Mouse (Mus musculus): ENCODE measurements at regions not wholly inside any gene's neighbourhood (a gene's known extent, or its start where the extent isn't known, plus 50 kb on each side); places are given as distances from the start of the nearest gene placed in this dataset.

DNA sequence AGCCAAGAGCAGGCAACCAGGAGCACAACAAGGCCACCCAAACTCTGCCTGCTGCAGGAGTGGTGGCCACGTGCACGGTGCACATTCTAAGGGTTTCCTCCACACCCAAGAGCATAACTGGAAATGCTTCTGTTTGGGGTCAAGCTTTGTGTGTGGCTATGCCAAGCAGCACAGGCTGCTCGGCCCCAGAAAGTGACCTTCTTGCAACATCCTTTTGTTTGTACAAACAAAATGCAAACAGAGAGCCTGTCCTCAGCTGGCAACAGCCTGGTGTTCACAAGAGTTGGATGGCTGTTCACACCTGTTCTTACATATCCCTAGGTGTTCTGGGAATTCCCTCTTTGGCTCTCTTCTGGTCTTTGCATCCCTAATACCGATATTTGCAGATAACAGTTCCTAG, 126.8 kb upstream of the Tle4 start:
- 82% methylated on average over 4 of the region's 4 CpGs for WGBS
- TF ChIP-seq CTCF (IDR thresholded peaks at IDR 0.05; ENCODE audit: low read depth), result no peak

GRCm38 (mm10) chr19:14705791-14706190, 107.9 kb upstream of the Tle4 start:
- H3K9me3 ChIP-seq (ENCODE audit: low read length), result no peaks in the 10 kb centered on the region
- no peak overlapping the region for H3K9ac ChIP-seq
- H3K36me3 ChIP-seq (ENCODE audit: insufficient read depth), result no peaks in the 10 kb centered on the region
- TF ChIP-seq CTCF (IDR thresholded peaks at IDR 0.05; ENCODE audit: low read depth), result no peak
- DNase-seq, result no peak
- 97% methylated on average over 2 of the region's 2 CpGs for WGBS
- H3K27ac ChIP-seq (ENCODE audit: low read depth, low read length), result no peak overlapping the region
- no peak overlapping the region for H3K4me3 ChIP-seq (ENCODE audit: low read depth, low read length)
- ATAC-seq, result no peak
- no peaks in the 10 kb centered on the region for H3K27me3 ChIP-seq (ENCODE audit: insufficient read depth, low read length)
- H3K4me2 ChIP-seq (ENCODE audit: low read depth), result no peak overlapping the region
- H3K4me1 ChIP-seq (ENCODE audit: insufficient read depth), result no peaks in the 10 kb centered on the region

More for the DNA sequence above, 126.8 kb upstream of the Tle4 start:
- Histone ChIP-seq H3K9ac (no peak overlapping the region), H3K27me3 (ENCODE audit: insufficient read depth, low read length) (0 out of 2 replicates have a peak, but pooled peaks cover 3% of the 10 kb centered on the region), H3K27ac (ENCODE audit: low read depth, low read length) (no peak overlapping the region), H3K9me3 (ENCODE audit: low read length) (no peaks in the 10 kb centered on the region), H3K4me3 (ENCODE audit: low read depth, low read length) (no peak overlapping the region), H3K4me2 (ENCODE audit: low read depth) (no peak overlapping the region), H3K4me1 (ENCODE audit: insufficient read depth) (no peaks in the 10 kb centered on the region), H3K36me3 (ENCODE audit: insufficient read depth) (no peaks in the 10 kb centered on the region)
- no peak for DNase-seq
- ATAC-seq, result no peak

DNA sequence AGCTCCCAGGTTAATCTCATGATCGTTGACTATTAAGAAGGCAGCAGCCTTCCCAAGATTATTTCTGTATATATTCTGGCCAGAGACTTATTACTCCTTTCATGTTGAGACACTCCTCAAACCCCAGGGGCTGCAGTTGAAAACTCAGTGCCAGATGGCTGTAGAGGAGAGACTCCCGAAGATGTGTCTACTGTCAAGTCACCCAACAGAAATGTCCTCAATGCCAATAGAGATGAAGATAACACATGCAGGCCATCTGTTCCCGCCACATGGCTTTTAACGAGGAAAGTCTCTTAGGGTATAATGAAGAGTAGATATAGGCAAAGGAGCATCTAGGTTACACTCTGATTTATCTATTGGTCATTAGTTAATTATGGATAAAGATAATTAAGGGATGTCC, 103.3 kb upstream of the Tle4 start:
- H3K4me3 ChIP-seq (ENCODE audit: low read depth, low read length), result no peak overlapping the region
- no peak overlapping the region for H3K27ac ChIP-seq (ENCODE audit: low read depth, low read length)
- ATAC-seq (peak; percentile 43; the same call in 1 of the 2 replicates), DNase-seq (peak; percentile 53)
- TF ChIP-seq CTCF (IDR thresholded peaks at IDR 0.05; ENCODE audit: low read depth), result no peak
- H3K27me3 ChIP-seq (ENCODE audit: insufficient read depth, low read length), result no peaks in the 10 kb centered on the region
- H3K4me1 ChIP-seq (ENCODE audit: insufficient read depth), result no peaks in the 10 kb centered on the region
- no peaks in the 10 kb centered on the region for H3K36me3 ChIP-seq (ENCODE audit: insufficient read depth)
- H3K9ac ChIP-seq, result no peak overlapping the region
- 61% methylated on average over 4 of the region's 4 CpGs for WGBS
- H3K4me2 ChIP-seq (ENCODE audit: low read depth), result no peak overlapping the region
- no peaks in the 10 kb centered on the region for H3K9me3 ChIP-seq (ENCODE audit: low read length)

DNA sequence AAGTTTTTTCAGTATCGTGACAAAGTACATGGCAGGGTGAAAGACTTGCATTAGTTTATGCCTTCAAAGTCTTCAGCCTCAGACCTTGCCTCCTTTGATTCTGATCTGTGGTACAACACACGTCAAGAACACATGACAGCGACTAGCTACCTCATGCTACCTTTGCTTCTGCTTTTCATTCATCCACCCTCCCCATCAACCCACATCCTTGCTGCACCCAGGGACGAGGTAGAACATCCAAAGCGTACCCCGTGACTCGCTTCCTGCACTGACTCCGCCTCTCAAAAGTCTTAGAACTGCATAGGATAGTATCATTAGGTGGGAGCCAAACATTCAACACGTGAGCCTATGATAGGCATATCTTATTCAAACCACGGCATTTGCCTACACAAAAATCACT, 97.5 kb upstream of the Tle4 start:
- no peak overlapping the region for H3K4me2 ChIP-seq (ENCODE audit: low read depth)
- WGBS, result 92% methylated on average over 10 of the region's 10 CpGs
- TF ChIP-seq CTCF (IDR thresholded peaks at IDR 0.05; ENCODE audit: low read depth), result no peak
- H3K27ac ChIP-seq (ENCODE audit: low read depth, low read length), result no peak overlapping the region
- DNase-seq, result no peak
- no peak overlapping the region for H3K4me3 ChIP-seq (ENCODE audit: low read depth, low read length)
- no peaks in the 10 kb centered on the region for H3K27me3 ChIP-seq (ENCODE audit: insufficient read depth, low read length)
- H3K4me1 ChIP-seq (ENCODE audit: insufficient read depth), result no peaks in the 10 kb centered on the region
- H3K36me3 ChIP-seq (ENCODE audit: insufficient read depth), result no peaks in the 10 kb centered on the region
- H3K9me3 ChIP-seq (ENCODE audit: low read length), result no peaks in the 10 kb centered on the region
- ATAC-seq, result no peak
- no peak overlapping the region for H3K9ac ChIP-seq

DNA sequence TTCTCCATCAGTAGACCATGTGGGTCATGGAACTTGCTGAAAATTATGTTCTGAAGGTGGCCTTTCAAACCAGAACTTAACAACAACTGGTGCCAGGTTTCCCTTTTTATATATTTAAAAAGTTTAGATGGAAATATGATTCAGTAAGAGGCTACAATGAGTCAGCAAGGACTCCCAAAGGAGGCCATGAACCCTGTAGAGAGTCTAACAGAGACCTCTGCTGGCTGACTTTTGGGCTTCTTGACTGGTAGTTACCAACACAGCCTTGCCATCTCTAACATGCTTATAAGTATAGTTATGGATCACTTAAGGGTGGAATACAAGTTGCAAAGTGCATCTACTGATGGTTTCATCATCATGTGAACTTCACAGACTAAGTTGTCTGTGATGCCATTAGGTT, 94.3 kb upstream of the Tle4 start:
- H3K9me3 ChIP-seq (ENCODE audit: low read length), result no peaks in the 10 kb centered on the region
- no peak overlapping the region for H3K27ac ChIP-seq (ENCODE audit: low read depth, low read length)
- no peak for TF ChIP-seq CTCF (IDR thresholded peaks at IDR 0.05; ENCODE audit: low read depth)
- DNase-seq, result no peak
- no peak overlapping the region for H3K4me2 ChIP-seq (ENCODE audit: low read depth)
- no peaks in the 10 kb centered on the region for H3K4me1 ChIP-seq (ENCODE audit: insufficient read depth)
- no peak overlapping the region for H3K4me3 ChIP-seq (ENCODE audit: low read depth, low read length)
- H3K27me3 ChIP-seq (ENCODE audit: insufficient read depth, low read length), result no peaks in the 10 kb centered on the region
- H3K36me3 ChIP-seq (ENCODE audit: insufficient read depth), result no peaks in the 10 kb centered on the region
- no peak overlapping the region for H3K9ac ChIP-seq
- ATAC-seq, result no peak

- no peak for DNase-seq
- Histone ChIP-seq H3K27ac (ENCODE audit: low read depth, low read length) (no peak overlapping the region), H3K9ac (no peak overlapping the region), H3K36me3 (ENCODE audit: insufficient read depth) (no peaks in the 10 kb centered on the region), H3K27me3 (ENCODE audit: insufficient read depth, low read length) (no peaks in the 10 kb centered on the region), H3K4me1 (ENCODE audit: insufficient read depth) (no peaks in the 10 kb centered on the region), H3K4me3 (ENCODE audit: low read depth, low read length) (no peak overlapping the region), H3K9me3 (ENCODE audit: low read length) (no peaks in the 10 kb centered on the region), H3K4me2 (ENCODE audit: low read depth) (no peak overlapping the region)
- WGBS, result 100% methylated on average over 1 of the region's 1 CpGs
- no peak for TF ChIP-seq CTCF (IDR thresholded peaks at IDR 0.05; ENCODE audit: low read depth)
- no peak for ATAC-seq
Observed at GRCm38 (mm10) chr19:14685628-14686027, 87.8 kb upstream of the Tle4 start.

- WGBS, result 82% methylated on average over 3 of the region's 3 CpGs
- DNase-seq (no peak), ATAC-seq (no peak)
- no peaks in the 10 kb centered on the region for H3K27me3 ChIP-seq (ENCODE audit: insufficient read depth, low read length)
- H3K9me3 ChIP-seq (ENCODE audit: low read length), result no peaks in the 10 kb centered on the region
- no peak overlapping the region for H3K4me2 ChIP-seq (ENCODE audit: low read depth)
- no peaks in the 10 kb centered on the region for H3K4me1 ChIP-seq (ENCODE audit: insufficient read depth)
- TF ChIP-seq CTCF (IDR thresholded peaks at IDR 0.05; ENCODE audit: low read depth), result no peak
- no peaks in the 10 kb centered on the region for H3K36me3 ChIP-seq (ENCODE audit: insufficient read depth)
- H3K9ac ChIP-seq, result no peak overlapping the region
- no peak overlapping the region for H3K4me3 ChIP-seq (ENCODE audit: low read depth, low read length)
- H3K27ac ChIP-seq (ENCODE audit: low read depth, low read length), result no peak overlapping the region
Observed at GRCm38 (mm10) chr19:14684669-14685068, 86.8 kb upstream of the Tle4 start.

GRCm38 (mm10) chr19:14681306-14681705, 83.5 kb upstream of the Tle4 start:
- no peak for TF ChIP-seq CTCF (IDR thresholded peaks at IDR 0.05; ENCODE audit: low read depth)
- peak; percentile 84 for DNase-seq
- WGBS, result 70% methylated on average over 11 of the region's 11 CpGs

More at GRCm38 (mm10) chr19:14681306-14681705, 83.5 kb upstream of the Tle4 start:
- Histone ChIP-seq H3K9ac (no peak overlapping the region), H3K4me1 (ENCODE audit: insufficient read depth) (no peaks in the 10 kb centered on the region), H3K9me3 (ENCODE audit: low read length) (no peaks in the 10 kb centered on the region), H3K27me3 (ENCODE audit: insufficient read depth, low read length) (no peaks in the 10 kb centered on the region; the same call in 1 of the 2 replicates), H3K4me3 (ENCODE audit: low read depth, low read length) (no peak overlapping the region), H3K36me3 (ENCODE audit: insufficient read depth) (no peaks in the 10 kb centered on the region), H3K4me2 (ENCODE audit: low read depth) (no peak overlapping the region), H3K27ac (ENCODE audit: low read depth, low read length) (no peak overlapping the region)
- ATAC-seq, result peak; percentile 96
